Mouse (Mus musculus) kidney, postnatal 4 days (tissue): ENCODE measurements around the gene Thg1l.
A peak's percentile ranks its signal among the peaks of the same experiment; 100 is the strongest.

Experiments
- DNase-seq, 2 experiments: peaks; one replicate each; pipeline ENCODE4 v3.0.0; 2021; ENCODE audit warnings: mixed read lengths in 2 of 2

The Thg1l gene

DNA sequence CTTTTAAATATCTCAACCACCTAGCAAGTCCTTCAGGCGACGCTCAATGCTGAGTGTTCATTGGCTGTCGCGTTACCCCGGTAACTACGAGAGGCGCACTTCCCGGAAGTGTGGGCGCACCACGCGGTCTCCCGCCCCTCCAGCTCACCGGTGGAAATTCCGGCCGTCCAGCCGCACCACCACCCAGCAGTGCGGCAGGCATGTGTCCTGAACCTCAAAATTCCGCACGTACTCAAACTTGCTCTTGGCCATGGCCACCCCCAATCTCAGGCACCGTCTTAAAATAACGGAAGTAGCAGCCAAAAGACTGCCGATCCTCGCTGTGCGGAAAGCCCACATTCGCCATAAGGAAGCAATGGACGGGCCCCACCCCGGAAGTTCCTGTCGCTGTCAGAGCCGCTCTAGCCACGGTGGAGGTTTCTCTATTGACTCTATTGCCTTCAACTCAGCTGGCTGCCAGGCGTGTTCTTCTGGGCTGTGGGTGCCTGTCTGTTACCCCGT is at the start of gene Thg1l:
Gene Thg1l, minus strand, starts transcription at position 368 of the 501 bp plus-strand sequence.
- peak; percentile 92 to 95 for DNase-seq

- DNase-seq, result no peak
These were observed 36.8 kb upstream of the Thg1l start for GRCm38 (mm10) chr11:45992087-45992486.

DNA sequence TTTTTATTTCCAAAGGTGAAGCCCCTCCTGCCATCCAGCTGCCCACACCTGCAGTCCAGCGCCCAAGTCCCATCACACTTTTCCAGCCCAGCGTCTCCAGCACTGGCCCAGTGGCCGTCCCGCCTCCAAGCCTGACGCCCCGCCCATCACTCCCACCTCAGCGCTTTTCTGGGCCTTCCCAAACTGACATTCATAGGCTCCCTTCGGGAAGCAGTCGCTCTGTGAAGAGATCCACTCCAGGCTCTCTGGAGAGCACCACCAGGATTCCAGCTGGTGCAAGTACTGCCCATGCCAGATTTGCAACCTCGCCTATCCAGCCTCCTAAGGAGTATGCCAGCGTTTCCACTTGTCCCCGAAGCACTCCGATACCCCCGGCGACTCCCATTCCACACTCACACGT is 36.3 kb upstream of the Thg1l start:
- peak; percentile 71 to 77 for DNase-seq

GRCm38 (mm10) chr11:45980893-45981253 is 25.6 kb upstream of the Thg1l start:
- DNase-seq, result no peak

DNA sequence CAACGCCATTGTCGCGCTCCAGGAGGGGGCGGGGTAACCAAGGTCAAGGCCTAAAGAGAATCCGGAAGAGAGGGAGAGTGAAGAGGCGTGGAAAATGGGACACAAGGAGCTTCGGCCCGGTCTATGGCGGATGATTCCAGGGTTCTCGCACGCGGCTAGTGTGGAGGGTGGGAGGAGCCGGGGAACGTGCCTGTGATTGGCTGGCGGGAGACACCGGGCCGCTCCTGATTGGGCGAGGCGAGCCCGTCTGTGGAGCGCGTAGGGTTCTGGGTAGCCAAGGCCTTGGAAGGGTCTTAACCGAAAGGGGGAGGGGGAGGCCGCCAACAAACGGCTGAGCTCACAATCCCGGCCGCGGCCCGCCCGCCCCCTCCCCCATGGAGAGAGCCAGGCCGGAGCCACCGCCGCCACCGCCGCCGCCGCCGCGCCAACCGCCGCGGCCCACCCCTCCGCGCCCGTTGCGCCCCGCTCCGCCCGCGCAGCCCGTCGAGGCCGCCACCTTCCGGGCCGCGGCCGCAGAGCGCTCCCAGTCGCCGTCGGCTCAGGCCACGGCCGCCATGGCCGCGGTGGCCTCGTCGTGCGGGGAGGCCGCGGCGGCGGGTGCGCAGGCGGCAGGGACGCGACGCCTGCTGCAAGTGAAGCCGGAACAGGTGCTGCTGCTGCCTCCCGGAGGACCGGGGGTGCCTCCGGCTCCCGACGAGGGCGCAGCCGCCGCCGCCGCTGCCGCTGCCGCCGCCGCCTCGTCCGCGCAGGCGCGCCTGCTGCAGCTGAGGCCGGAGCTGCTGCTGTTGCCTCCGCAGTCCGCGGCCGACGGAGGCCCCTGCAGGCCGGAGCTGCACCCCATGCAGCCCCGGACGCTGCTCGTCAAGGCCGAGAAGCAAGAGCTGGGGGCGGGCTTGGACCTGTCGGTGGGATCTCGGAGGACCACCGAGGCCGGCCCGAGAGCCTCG is 24.9 kb upstream of the Thg1l start, which contains the start of gene Sox30:
Gene Sox30, plus strand, starts transcription at position 365 of the 947 bp plus-strand sequence.
- peak; percentile 69 to 82 for DNase-seq

GRCm38 (mm10) chr11:45976061-45976460 is 20.8 kb upstream of the Thg1l start:
- DNase-seq, result no peak

DNA sequence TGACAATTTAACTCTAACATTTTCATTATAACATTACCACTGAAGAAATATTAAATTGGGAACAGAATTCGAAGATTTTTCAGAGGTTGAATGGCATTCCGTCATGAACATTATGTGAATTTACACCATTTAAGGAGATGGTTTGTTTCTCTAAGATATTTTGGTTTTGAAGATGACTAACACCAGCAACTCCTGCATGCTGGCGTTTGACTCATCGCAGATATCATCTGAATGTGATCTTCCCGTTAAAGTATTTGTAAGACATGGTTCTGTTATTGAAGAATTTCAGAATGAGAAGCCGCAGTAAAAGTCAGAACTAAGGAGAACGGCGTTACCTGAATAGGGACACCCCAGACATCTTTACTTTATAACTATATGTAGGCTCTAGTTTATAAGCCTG is 19.2 kb upstream of the Thg1l start:
- DNase-seq, result no peak

- DNase-seq, result no peak
These were observed 18.3 kb upstream of the Thg1l start for GRCm38 (mm10) chr11:45973635-45974034.

GRCm38 (mm10) chr11:45968466-45968865 is 13.2 kb upstream of the Thg1l start:
- no peak for DNase-seq

- no peak for DNase-seq
These were observed 11.6 kb upstream of the Thg1l start for GRCm38 (mm10) chr11:45966896-45967295.

GRCm38 (mm10) chr11:45960003-45960402 is 4.7 kb upstream of the Thg1l start:
- DNase-seq, result no peak

GRCm38 (mm10) chr11:45959598-45959997 is 4.3 kb upstream of the Thg1l start:
- peak; percentile 63 to 69 for DNase-seq

DNA sequence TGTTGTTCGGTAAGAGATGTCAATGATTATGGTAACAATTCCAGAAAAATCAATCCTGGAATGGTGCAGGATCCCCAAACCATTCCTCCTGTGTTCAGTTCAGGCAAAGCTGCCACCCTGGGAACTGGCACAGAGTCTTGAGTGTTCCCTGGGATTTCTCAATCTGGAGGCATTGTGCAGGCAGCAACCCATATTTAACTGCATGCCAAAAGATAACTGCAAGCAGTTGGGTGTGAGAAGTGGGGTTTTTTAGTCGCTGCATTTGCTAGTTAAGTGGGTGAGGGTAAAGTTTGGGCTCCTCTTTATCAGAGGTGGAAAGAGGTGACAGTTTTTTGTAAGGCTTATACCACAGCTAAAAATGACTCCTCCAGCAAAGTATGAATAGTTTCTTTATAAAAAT is 7.8 kb downstream of the Thg1l start:
- DNase-seq, result no peak

GRCm38 (mm10) chr11:45946796-45947195 is 8.5 kb downstream of the Thg1l start:
- no peak for DNase-seq

DNA sequence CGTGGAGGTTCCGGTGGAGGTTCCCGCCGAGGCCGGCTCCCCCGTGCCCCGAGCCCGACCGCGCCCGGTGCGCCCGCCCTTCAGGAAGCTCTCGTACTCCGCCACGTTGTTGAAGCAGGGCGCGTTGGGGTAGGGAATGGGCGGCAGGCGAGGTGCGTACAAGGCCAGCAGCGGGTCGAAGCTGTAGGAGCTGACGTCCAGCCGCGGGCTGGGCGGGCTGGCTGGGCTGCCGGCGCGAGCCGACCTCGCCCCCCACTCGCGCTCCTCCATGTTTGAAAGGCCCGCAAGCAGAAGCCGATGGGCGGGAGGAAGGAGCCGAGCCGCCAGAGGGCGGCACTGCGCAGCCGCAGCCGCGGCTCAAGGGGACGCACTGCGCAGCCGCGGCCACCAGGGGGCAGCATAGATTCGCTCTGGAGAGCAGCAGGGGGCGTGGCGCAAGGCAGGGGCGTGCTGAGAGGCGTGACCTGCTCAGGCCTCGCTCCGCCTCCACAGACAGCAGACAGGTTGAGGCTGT is 10.6 kb downstream of the Thg1l start, which contains the start of gene Lsm11:
Gene Lsm11, minus strand, starts transcription at position 293 of the 514 bp plus-strand sequence.
- peak; percentile 98 for DNase-seq

DNA sequence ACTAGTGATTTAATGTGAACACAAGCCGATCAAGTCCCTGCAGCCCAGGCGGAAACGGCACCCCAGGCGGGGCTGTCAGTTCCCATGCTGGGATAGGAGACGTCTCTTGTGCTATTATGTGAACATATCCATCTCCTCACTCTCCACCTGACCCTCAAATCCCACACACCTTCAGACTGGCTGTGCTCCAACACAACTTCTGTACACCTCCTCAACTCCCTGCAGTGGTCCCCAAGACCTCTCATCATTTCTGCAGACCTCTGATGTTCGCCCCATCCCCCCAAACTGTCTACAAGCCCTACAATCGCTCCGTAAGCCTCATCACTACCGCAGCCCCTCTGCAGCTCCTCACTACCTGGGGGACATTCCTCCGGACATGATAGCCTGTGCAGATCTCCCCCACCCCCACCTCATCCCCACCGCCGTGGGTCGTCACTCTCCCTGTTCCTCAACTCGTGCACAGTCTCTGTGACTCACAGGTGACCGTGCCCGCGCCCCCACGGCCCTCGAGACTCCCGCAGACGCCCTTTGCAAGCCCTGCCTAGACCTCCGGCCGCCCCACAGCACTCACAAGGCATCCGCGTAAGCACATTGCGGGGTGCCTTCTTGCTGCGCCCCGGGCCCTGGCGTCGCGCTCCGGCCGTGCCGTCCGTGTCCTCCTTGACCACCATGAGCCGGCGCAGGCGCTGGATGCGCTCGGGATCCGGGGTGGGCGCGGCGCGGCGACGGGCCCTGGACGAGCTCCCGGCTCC is 11.2 kb downstream of the Thg1l start:
- DNase-seq, result peak; percentile 31 to 32

- no peak for DNase-seq
These were observed 12.1 kb downstream of the Thg1l start for GRCm38 (mm10) chr11:45943108-45943705.

DNA sequence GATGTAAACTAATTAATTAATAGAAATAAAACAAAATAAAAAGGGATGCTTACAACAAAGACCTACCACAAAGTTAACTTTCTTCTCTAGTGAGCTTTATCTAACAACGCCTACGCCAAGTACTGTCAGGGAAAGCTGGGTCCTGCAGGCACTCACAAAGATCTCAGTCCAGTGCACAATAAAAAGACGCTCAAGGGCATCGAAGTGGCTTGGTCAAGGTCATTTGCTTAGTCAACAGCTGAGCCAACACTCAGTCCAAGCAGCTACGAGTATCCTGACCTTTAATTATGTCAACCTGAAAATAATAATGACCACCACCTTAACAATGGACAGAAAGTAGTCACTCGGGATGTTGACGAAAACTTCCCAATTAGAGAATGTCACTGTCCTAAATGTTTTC is 13.0 kb downstream of the Thg1l start:
- no peak for DNase-seq

DNA sequence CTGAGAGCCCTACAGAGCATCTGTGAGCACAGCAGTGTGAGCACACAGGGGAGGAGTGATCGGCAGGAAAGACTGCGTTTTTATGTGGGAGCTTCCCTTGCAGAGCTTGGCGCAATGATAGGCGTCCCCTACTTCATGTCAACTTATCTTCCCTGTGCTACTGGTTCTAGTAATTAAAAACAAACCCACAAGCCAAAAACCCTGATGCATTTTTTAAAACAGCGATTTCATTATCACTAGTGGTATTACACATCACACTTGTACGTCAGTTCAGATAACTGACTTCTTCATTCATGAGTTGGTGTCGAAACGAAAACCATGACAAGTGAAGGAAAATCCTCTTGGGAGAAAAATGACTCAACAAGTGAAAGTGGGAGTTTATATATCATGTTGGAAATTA is 16.4 kb downstream of the Thg1l start:
- DNase-seq, result no peak

GRCm38 (mm10) chr11:45937478-45937877 is 17.8 kb downstream of the Thg1l start:
- DNase-seq, result no peak

DNA sequence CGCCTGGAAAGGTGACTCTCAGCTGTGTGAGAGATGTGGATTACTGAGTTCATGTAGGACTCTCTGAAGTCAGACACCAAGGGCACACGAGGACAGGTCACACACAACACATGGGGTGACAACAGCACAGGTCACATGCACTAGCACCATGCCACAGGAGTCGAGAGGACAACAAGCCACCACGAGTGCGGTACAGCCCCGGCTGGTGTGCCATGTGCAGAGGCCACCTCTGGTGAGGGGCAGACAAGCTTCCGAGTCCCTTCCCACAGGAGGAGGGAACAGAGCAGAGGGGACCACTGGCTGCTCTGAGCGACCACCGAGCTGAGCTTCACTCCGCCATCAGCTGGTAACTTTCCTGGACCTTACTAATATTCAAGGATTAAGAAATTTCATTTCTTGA is 22.5 kb downstream of the Thg1l start:
- no peak for DNase-seq

DNA sequence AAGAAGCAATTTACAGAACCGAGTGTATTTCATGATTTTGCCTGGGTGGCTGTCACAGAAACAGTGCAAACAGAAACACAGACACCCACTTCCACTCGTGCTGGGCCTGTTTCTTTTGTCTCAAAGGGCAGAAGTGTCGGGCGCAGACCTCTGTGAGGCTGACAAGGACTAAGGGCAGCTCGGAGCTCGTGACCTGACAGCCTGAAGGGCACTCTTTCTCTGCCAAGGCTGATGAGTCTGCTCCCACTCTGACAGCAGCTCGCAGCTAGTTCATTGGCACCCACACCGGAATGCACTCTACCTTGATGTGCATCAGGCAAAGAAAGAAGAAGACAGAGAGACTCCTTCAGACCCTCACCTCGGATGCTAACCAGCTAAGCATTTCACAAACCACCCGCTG is 25.8 kb downstream of the Thg1l start:
- no peak for DNase-seq

GRCm38 (mm10) chr11:45927456-45927855 is 27.8 kb downstream of the Thg1l start:
- DNase-seq, result no peak
